Mouse (Mus musculus) E14TG2a.4 (cell line): ENCODE data around the gene Camk2n1.

ENCODE experiments used
- CTCF ChIP-seq: conservative IDR thresholded peaks from 2 replicates; pipeline ENCODE4 v1.5.1; 2014; ENCODE audit warnings: low read length
- NANOG ChIP-seq: IDR thresholded peaks from 2 replicates; pipeline ENCODE4 v1.6.1; 2014; ENCODE audit warnings: borderline replicate concordance, low read length, mixed read lengths
- POU5F1 ChIP-seq: IDR thresholded peaks from 2 replicates; pipeline ENCODE4 v1.6.1; 2014; ENCODE audit warnings: low read length, borderline replicate concordance

DNA sequence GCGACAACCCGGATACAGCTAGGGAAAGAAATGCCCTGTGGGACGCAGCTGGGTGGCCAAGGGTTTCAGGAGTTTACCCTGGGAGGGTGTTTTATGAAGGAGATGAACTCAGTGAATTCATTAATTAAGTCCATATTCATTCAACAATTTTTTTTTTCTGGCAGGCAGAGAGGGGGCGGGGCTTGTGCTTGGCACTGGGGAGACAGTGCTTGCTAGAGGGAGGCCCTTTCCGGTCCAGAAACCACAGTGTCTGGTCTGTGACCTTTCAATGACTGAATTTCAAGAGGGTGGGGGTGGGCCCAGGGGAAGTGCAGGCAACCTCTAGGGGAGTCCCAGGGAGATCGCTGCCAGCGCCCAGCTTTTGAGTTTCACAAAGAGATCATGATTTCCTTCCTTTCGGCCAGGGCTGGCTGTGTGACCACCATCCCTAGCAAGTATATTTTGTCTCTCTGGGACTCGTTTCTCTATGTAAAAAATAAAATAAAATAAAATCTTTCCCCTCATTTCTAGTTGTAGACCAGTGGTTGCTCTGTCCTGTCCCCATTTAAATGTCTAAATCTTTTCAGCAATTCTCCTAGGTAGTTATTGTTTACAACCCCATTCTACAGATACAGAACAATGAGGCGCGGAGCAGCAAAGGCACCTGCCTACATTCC lies 9.8 kb downstream of the Camk2n1 start:
- no peak for TF ChIP-seq CTCF
- TF ChIP-seq POU5F1, result no peak
- TF ChIP-seq NANOG, result no peak
